Mouse (Mus musculus) T-cell, adult 2 months (primary cell): ENCODE results near the gene Rem2.
A peak's percentile ranks its signal among the peaks of the same experiment; 100 is the strongest.

Experiments used
- DNase-seq: peaks from one replicate; pipeline ENCODE4 v3.0.0; 2022; ENCODE audit warnings: low spot score

Rem2 gene

GRCm38 (mm10) chr14:54475941-54476844 lies at the start of gene Rem2:
Gene Rem2 (plus strand): TSS chr14:54476100.
- no peak for DNase-seq

- DNase-seq: peak; percentile 74
Measured at GRCm38 (mm10) chr14:54426689-54427398, 49.1 kb upstream of the Rem2 start, which contains the start of gene Mrpl52. Gene Mrpl52 (plus strand): TSS chr14:54426909.

GRCm38 (mm10) chr14:54427696-54428095 lies 48.2 kb upstream of the Rem2 start:
- no peak for DNase-seq

GRCm38 (mm10) chr14:54428421-54428820 lies 47.5 kb upstream of the Rem2 start:
- no peak for DNase-seq

- DNase-seq: no peak
Measured at GRCm38 (mm10) chr14:54429332-54430093, 46.4 kb upstream of the Rem2 start.

GRCm38 (mm10) chr14:54430406-54431145 lies 45.3 kb upstream of the Rem2 start:
- DNase-seq: no peak

GRCm38 (mm10) chr14:54431334-54432077 lies 44.4 kb upstream of the Rem2 start, which contains the start of gene Mmp14:
Gene Mmp14 (plus strand): TSS chr14:54431612.
- DNase-seq: no peak

GRCm38 (mm10) chr14:54432078-54432836 lies 43.6 kb upstream of the Rem2 start:
- DNase-seq: no peak

- DNase-seq: no peak
Measured at GRCm38 (mm10) chr14:54432837-54433830, 42.8 kb upstream of the Rem2 start.

GRCm38 (mm10) chr14:54433941-54434531 lies 41.9 kb upstream of the Rem2 start:
- DNase-seq: no peak

GRCm38 (mm10) chr14:54435194-54435918 lies 40.5 kb upstream of the Rem2 start:
- DNase-seq: no peak

- no peak for DNase-seq
Measured at GRCm38 (mm10) chr14:54439155-54439554, 36.7 kb upstream of the Rem2 start.

- no peak for DNase-seq
Measured at GRCm38 (mm10) chr14:54439610-54440009, 36.3 kb upstream of the Rem2 start.

- DNase-seq: no peak
Measured at GRCm38 (mm10) chr14:54440538-54440937, 35.4 kb upstream of the Rem2 start.

GRCm38 (mm10) chr14:54441365-54441764 lies 34.5 kb upstream of the Rem2 start:
- DNase-seq: no peak

- DNase-seq: no peak
Measured at GRCm38 (mm10) chr14:54442548-54442947, 33.4 kb upstream of the Rem2 start.

GRCm38 (mm10) chr14:54443196-54443595 lies 32.7 kb upstream of the Rem2 start:
- no peak for DNase-seq
